Mouse (Mus musculus) liver, embryonic 16.5 days (tissue): ENCODE measurements around the gene Hes6. TPM values are rescaled to one million over a fixed set of nuclear protein-coding genes. Genes with fewer than 3 reads are reported as not detected.

Experiments
- ATAC-seq: fragments of 200-750 bp; cut with Nextera tagmentation; 2 replicates; pipeline ENCODE4 v1.8.0; 2017; ENCODE audit warnings: low read depth, mild to moderate bottlenecking, moderate number of reproducible peaks, moderate library complexity
- H3K27ac ChIP-seq: fragments of 300-500 bp; sonication (generic); 2 replicates; pipeline ENCODE4 v1.5.1; 2014; ENCODE audit warnings: mild to moderate bottlenecking, low read length
- H3K27me3 ChIP-seq: fragments of 300-500 bp; sonication (generic); 2 replicates; pipeline ENCODE4 v1.6.1; 2014; ENCODE audit warnings: low read depth, low read length, mixed read lengths; ENCODE audit not compliant: control insufficient read depth, insufficient read depth
- H3K36me3 ChIP-seq: fragments of 300-500 bp; sonication (generic); 2 replicates; pipeline ENCODE4 v1.6.1; 2014; ENCODE audit warnings: mild to moderate bottlenecking; ENCODE audit not compliant: control insufficient read depth, insufficient read depth
- H3K4me1 ChIP-seq: fragments of 300-500 bp; sonication (generic); 2 replicates; pipeline ENCODE4 v1.6.1; 2014; ENCODE audit warnings: low read depth, low read length, mixed read lengths; ENCODE audit not compliant: control insufficient read depth
- H3K4me2 ChIP-seq: fragments of 300-500 bp; sonication (generic); 2 replicates; pipeline ENCODE4 v1.6.1; 2014; ENCODE audit warnings: low read depth, low read length, mixed read lengths
- H3K4me3 ChIP-seq: fragments of 300-500 bp; sonication (generic); 2 replicates; pipeline ENCODE4 v1.5.1; 2014; ENCODE audit warnings: low read depth, mild to moderate bottlenecking, low read length
- H3K9ac ChIP-seq: fragments of 300-500 bp; sonication (generic); 2 replicates; pipeline ENCODE4 v1.6.1; 2014; ENCODE audit warnings: low read depth, low read length
- H3K9me3 ChIP-seq: fragments of 300-500 bp; sonication (generic); replicated peaks from 2 replicates; pipeline ENCODE4 v1.6.1; 2016; ENCODE audit warnings: low read length; ENCODE audit not compliant: control insufficient read depth
- WGBS: fragments of 180-500 bp; shearing (Covaris S2); extraction: QIAGEN DNeasy Blood & Tissue Kit; methylation state at CpG from one replicate; pipeline ENCODE4 v1.1.7; 2014; ENCODE audit not compliant: insufficient replicate concordance; 5-methylcytosine and 5-hydroxymethylcytosine counted together
- polyA plus RNA-seq: library from polyadenylated mRNA; unstranded; fragments of >200 nt; fragmentation: Nextera tagmentation; extraction: Ambion mirVana; gene quantifications from 2 replicates; pipeline ENCODE4 v1.2.1, GENCODE M21; 2015

The Hes6 gene
- polyA plus RNA-seq, 1 experiment from 2014 or later = 19.7 TPM

- Histone ChIP-seq H3K9ac (no peak overlapping the region), H3K4me1 (peaks cover 13% of the 10 kb centered on the region), H3K27me3 (peaks cover 4% of the 10 kb centered on the region; the same call in 1 of the 2 replicates), H3K9me3 (no peaks in the 10 kb centered on the region), H3K4me2 (no peak overlapping the region), H3K36me3 (no peaks in the 10 kb centered on the region), H3K4me3 (no peak overlapping the region), H3K27ac (no peak overlapping the region)
- ATAC-seq = no peak
- WGBS = 78% methylated on average over 5 of the region's 5 CpGs
Measured at GRCm38 (mm10) chr1:91415311-91415710, 1.5 kb upstream of the Hes6 start.

GRCm38 (mm10) chr1:91414903-91415302 is 1.1 kb upstream of the Hes6 start:
- Histone ChIP-seq H3K36me3 (no peaks in the 10 kb centered on the region), H3K27ac (no peak overlapping the region), H3K27me3 (peaks cover 4% of the 10 kb centered on the region; the same call in 1 of the 2 replicates), H3K4me3 (no peak overlapping the region), H3K9ac (no peak overlapping the region), H3K9me3 (no peaks in the 10 kb centered on the region), H3K4me1 (peaks cover 13% of the 10 kb centered on the region), H3K4me2 (no peak overlapping the region)
- no peak for ATAC-seq
- 69% methylated on average over 4 of the region's 4 CpGs for WGBS

GRCm38 (mm10) chr1:91413536-91413897 is 321 bp downstream of the Hes6 start:
- under 1% methylated on average over 14 of the region's 14 CpGs for WGBS
- no peak; the same call in 1 of the 2 replicates for ATAC-seq
- H3K27ac ChIP-seq = peak overlapping the region; percentile 58
- H3K4me2 ChIP-seq = peak overlapping the region; percentile 94
- peaks cover 13% of the 10 kb centered on the region for H3K4me1 ChIP-seq
- H3K27me3 ChIP-seq = peaks cover 4% of the 10 kb centered on the region; the same call in 1 of the 2 replicates
- no peaks in the 10 kb centered on the region for H3K36me3 ChIP-seq
- no peaks in the 10 kb centered on the region for H3K9me3 ChIP-seq
- H3K4me3 ChIP-seq = peak overlapping the region; percentile 78
- H3K9ac ChIP-seq = peak overlapping the region; percentile 50

GRCm38 (mm10) chr1:91413030-91413506 is 770 bp downstream of the Hes6 start:
- peak; percentile 95 for ATAC-seq
- Histone ChIP-seq H3K27ac (peak overlapping the region; percentile 58), H3K27me3 (peaks cover 4% of the 10 kb centered on the region; the same call in 1 of the 2 replicates), H3K4me2 (peak overlapping the region; percentile 94), H3K4me1 (peaks cover 13% of the 10 kb centered on the region), H3K4me3 (peak overlapping the region; percentile 78), H3K9ac (peak overlapping the region; percentile 76), H3K9me3 (no peaks in the 10 kb centered on the region), H3K36me3 (no peaks in the 10 kb centered on the region)
- WGBS = under 1% methylated on average over 34 of the region's 34 CpGs

GRCm38 (mm10) chr1:91412286-91413029 is 1.4 kb downstream of the Hes6 start:
- peak overlapping the region; percentile 52 for H3K27ac ChIP-seq
- peaks cover 13% of the 10 kb centered on the region for H3K4me1 ChIP-seq
- 6% methylated on average over 57 of the region's 65 CpGs for WGBS
- ATAC-seq = peak; percentile 24
- H3K27me3 ChIP-seq = peaks cover 4% of the 10 kb centered on the region; the same call in 1 of the 2 replicates
- H3K9me3 ChIP-seq = no peaks in the 10 kb centered on the region
- peak overlapping the region; percentile 76 for H3K9ac ChIP-seq
- H3K4me3 ChIP-seq = peak overlapping the region; percentile 78
- H3K36me3 ChIP-seq = no peaks in the 10 kb centered on the region
- peak overlapping the region; percentile 94 for H3K4me2 ChIP-seq

GRCm38 (mm10) chr1:91411631-91412285 is 2.1 kb downstream of the Hes6 start:
- ATAC-seq = no peak
- no peak overlapping the region for H3K27ac ChIP-seq
- H3K4me2 ChIP-seq = peak overlapping the region; percentile 94
- peak overlapping the region; percentile 78; the same call in 1 of the 2 replicates for H3K4me3 ChIP-seq
- 65% methylated on average over 8 of the region's 8 CpGs for WGBS
- H3K9ac ChIP-seq = no peak overlapping the region
- no peaks in the 10 kb centered on the region for H3K9me3 ChIP-seq
- no peaks in the 10 kb centered on the region for H3K36me3 ChIP-seq
- peaks cover 4% of the 10 kb centered on the region; the same call in 1 of the 2 replicates for H3K27me3 ChIP-seq
- peaks cover 13% of the 10 kb centered on the region for H3K4me1 ChIP-seq

- Histone ChIP-seq H3K9me3 (no peaks in the 10 kb centered on the region), H3K9ac (no peak overlapping the region), H3K4me2 (no peak overlapping the region), H3K4me1 (peaks cover 3% of the 10 kb centered on the region), H3K27me3 (peaks cover 4% of the 10 kb centered on the region; the same call in 1 of the 2 replicates), H3K4me3 (no peak overlapping the region), H3K27ac (no peak overlapping the region), H3K36me3 (no peaks in the 10 kb centered on the region)
- 57% methylated on average over 4 of the region's 4 CpGs for WGBS
- no peak for ATAC-seq
Measured at GRCm38 (mm10) chr1:91407819-91408218, 6.0 kb downstream of the Hes6 start.

- Histone ChIP-seq H3K4me3 (no peak overlapping the region), H3K4me1 (no peaks in the 10 kb centered on the region), H3K27me3 (no peaks in the 10 kb centered on the region), H3K4me2 (no peak overlapping the region), H3K9ac (no peak overlapping the region), H3K9me3 (no peaks in the 10 kb centered on the region), H3K36me3 (no peaks in the 10 kb centered on the region), H3K27ac (no peak overlapping the region)
- whole genome bisulfite sequencing = 47% methylated on average over 23 of the region's 23 CpGs
- no peak for ATAC-seq
Measured at GRCm38 (mm10) chr1:91405406-91406169, 8.2 kb downstream of the Hes6 start.
